Mouse (Mus musculus) neutrophil, adult 65 days (primary cell): ENCODE results near the gene Cryzl1. TPM values are rescaled to one million over a fixed set of nuclear protein-coding genes. Genes with fewer than 3 reads are reported as not detected.

ENCODE experiments used
- total RNA-seq: library from RNA; stranded (reverse); gene quantifications from 2 replicates; pipeline ENCODE4 v1.2.4, GENCODE M21; 2023

The Cryzl1 gene
- total RNA-seq = 26.1 and 31.7 TPM in 2 replicates

DNA sequence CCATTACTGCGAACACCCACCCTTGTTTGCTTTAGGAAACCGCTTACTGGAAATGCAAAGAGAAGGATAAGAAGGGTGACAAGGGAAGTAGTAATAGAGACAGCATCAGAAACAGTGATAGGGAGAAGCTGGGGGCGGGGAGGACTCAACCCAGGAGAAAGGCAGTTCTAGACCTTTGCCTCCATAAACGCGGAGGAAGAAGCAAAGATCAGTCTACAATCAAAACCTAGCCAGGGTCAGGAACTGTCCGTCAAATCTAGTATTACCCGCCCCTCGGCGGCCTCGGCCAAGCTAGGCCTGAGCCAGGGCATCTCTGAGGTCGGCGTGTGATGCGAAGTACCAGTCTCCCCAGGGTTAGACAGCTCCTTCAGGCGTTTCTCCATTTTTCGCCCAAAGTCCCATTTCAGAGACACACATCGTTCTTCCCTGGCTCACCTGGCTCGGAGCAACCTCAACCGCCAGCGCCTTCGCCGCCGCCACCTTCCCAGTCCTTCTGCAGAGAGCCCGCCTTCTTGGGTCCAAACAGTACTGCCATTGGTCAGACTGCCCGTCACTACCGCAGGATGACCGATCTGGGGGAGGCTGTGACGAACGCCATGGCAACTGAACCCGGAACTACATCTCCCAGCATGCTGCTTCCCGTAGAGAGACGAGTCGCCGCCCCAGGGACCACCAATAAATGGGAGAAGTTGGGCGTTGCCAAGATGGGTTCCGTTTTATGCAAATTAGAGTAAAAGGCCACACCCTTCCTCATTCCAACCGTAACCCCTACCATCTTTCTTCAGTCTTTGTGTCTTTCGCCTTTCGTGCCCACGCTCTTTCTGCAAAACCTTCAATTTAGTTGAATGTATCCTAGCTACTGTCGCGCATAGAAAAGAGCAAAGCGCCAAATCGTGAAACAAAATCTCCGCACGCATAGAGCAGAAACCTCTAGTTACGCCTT is at the start of gene Cryzl1:
Cryzl1 (minus strand) TSS at position 853 of the 943 bp plus-strand sequence.

GRCm38 (mm10) chr16:91729066-91729482 is 299 bp upstream of the Cryzl1 start, which contains the start of gene Itsn1:
Itsn1 (plus strand) TSS chr16:91729281.

GRCm38 (mm10) chr16:91688619-91689334 is 40.0 kb downstream of the Cryzl1 start, which contains the start of gene Donson:
Donson (minus strand) TSS chr16:91688770.

DNA sequence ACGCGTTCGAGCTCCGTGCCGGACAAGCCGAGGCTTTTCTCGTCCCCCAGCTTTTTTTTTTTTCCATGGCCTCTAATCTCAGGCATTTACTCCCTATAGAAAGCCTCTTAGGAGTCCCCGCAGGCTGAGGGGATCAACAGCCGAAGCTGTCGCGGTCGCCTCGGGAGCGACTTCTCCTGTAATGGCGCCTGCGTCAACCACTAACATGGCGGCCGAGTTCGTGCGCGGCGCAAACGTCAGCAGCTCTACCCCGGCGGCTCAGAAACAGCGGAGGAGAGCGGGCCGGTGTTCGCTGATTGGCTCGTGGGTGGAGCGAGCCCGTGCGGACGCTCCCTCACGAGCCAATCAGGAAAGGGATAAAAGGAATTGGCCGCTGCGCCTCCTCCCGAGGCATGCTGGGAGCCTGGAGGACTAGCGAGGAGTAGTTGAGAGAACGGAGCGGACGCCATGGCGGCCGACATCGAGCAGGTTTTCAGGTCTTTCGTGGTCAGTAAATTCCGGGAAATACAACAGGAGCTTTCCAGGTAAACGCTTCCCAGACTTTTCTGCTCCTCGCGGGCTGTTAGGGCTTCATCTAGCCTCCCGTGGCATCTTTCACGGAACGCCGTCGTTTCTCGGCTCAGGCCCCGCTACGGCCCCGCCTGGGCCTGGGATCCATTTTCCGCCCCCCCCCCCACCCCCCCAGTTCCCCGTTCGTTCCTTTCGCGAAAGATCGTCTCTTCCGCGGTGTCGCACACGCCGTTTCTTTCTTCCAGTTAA is 81.1 kb downstream of the Cryzl1 start, which contains the start of gene Son:
Son (plus strand) TSS at position 46 of the 759 bp plus-strand sequence.

DNA sequence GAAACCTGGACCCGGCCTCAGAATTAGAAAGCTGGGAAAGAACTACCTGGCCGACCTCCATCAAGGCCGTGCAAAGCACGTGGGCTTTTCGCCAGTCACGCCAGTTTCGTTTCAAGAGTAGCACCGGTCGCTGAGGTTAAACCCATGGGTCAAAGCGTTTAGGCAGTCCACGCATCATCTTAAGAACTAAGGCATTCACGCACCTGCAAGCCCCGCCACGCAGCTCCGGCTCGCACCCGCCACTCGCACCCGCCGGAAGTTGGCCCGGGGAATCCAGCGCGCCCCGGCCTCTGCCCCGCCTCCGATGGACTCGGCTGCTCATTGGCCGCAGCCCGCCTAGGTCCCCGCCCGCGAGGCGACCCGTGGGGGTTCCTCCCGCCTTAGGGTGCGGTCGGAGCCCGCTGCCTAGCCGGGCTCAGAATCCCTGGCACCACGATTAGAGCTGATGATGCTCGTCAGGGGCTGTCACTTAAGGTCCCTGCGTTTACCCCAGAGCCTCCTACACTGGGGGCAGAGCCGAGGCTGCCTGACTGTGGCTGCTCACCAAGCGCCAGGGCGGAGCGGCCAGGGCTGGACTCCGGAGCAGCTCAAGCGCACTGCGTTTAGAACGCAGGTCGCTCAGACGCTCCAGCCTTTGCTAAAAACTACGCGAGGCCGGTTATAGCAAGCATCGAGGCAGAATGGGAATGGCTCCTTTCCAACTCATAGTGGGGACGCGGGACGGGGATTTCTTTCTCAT is 81.9 kb downstream of the Cryzl1 start, which contains the start of gene Gart:
Gart (minus strand) TSS at position 272 of the 739 bp plus-strand sequence.

Other genes starting within 250 kb of the Cryzl1 start
- 87.2 and 88.5 TPM in 2 replicates for gene Ifnar1, start 243.7 kb downstream of the Cryzl1 start, total RNA-seq
- gene Ifngr2, start 181.9 kb downstream of the Cryzl1 start, total RNA-seq = 70.6 and 86.9 TPM in 2 replicates
- gene Tmem50b, start 131.2 kb downstream of the Cryzl1 start, total RNA-seq = 67.7 and 77.7 TPM in 2 replicates
- 1.2 and 1.4 TPM in 2 replicates for gene Dnajc28, start 109.9 kb downstream of the Cryzl1 start, total RNA-seq
- 31.4 and 36.9 TPM in 2 replicates for gene Gart, start 82.0 kb downstream of the Cryzl1 start, total RNA-seq
- gene Son, start 81.5 kb downstream of the Cryzl1 start, total RNA-seq = 396 and 530 TPM in 2 replicates
- 16.7 and 25.7 TPM in 2 replicates for gene Donson, start 40.2 kb downstream of the Cryzl1 start, total RNA-seq
- gene Itsn1, start 306 bp upstream of the Cryzl1 start, total RNA-seq = 13.1 and 16.3 TPM in 2 replicates